Comparison of ENCODE assay signal across 16 mouse cellular contexts in genomic region chr1:95113493-95113892, GRCm38 (mm10).
"Had no signal": no experiment of that assay in that cellular context is flagged by ENCODE, and none has a peak within 500 bp of the region (broad histone marks: within the 10 kb centered on the region; RNA-seq: fewer than 3 reads in every experiment).

No protein-coding gene starts in this region.

- H3K4me2 ChIP-seq: liver, embryonic 11.5 days; lung, embryonic 15.5 days; midbrain, embryonic 11.5 days; midbrain, embryonic 15.5 days; neural tube, embryonic 12.5 days; stomach, embryonic 15.5 days had no signal

- H3K36me3 ChIP-seq: limb, embryonic 10.5 days; lung, embryonic 15.5 days; midbrain, embryonic 15.5 days; neural tube, embryonic 12.5 days; stomach, embryonic 15.5 days had no signal

- H3K4me1 ChIP-seq: limb, embryonic 10.5 days; lung, embryonic 15.5 days; megakaryocyte, embryonic 14.5 days; midbrain, embryonic 15.5 days; neural tube, embryonic 12.5 days; stomach, embryonic 15.5 days had no signal

- H3K27me3 ChIP-seq: lung, embryonic 15.5 days; megakaryocyte, embryonic 14.5 days; midbrain, embryonic 15.5 days; neural tube, embryonic 12.5 days; stomach, embryonic 15.5 days had no signal

- H3K9ac ChIP-seq: lung, embryonic 15.5 days; midbrain, embryonic 15.5 days; neural tube, embryonic 12.5 days; stomach, embryonic 15.5 days had no signal

- ATAC-seq: midbrain, embryonic 15.5 days had no signal

- DNase-seq: kidney, adult 8-10 months; kidney, postnatal 4 days; lung, postnatal 14 days; right cerebral cortex, postnatal 4 days; spleen, adult 18-20 months had no signal

- H3K4me3 ChIP-seq: left cerebral cortex, adult 2 months; limb, embryonic 10.5 days; lung, embryonic 15.5 days; megakaryocyte, embryonic 14.5 days; midbrain, embryonic 15.5 days; neural tube, embryonic 12.5 days; stomach, embryonic 15.5 days had no signal

- H3K27ac ChIP-seq: kidney, postnatal 0 days; left cerebral cortex, adult 2 months; limb, embryonic 10.5 days; lung, embryonic 15.5 days; macrophage; midbrain, embryonic 15.5 days; neural tube, embryonic 12.5 days; stomach, embryonic 15.5 days had no signal

- H3K9me3 ChIP-seq: limb, embryonic 10.5 days; lung, embryonic 15.5 days; megakaryocyte, embryonic 14.5 days; midbrain, embryonic 15.5 days; neural tube, embryonic 12.5 days; stomach, embryonic 15.5 days had no signal
